Mouse (Mus musculus): ENCODE results near the gene Dcaf7.
A peak's percentile ranks its signal among the peaks of the same experiment; 100 is the strongest.
"Not testable (repeated sequence)": the region's sequence is repeated elsewhere in the genome, so short reads cannot be mapped to it uniquely, and the experiment has no call there.

Dcaf7 gene

GRCm38 (mm10) chr11:106036548-106037417, at the start of gene Dcaf7:
Gene Dcaf7, plus strand, starts transcription at chr11:106036872.
- peak; percentile 98 for ATAC-seq (ENCODE audit: insufficient number of reproducible peaks, low FRiP score, low TSS enrichment)

- ATAC-seq (ENCODE audit: insufficient number of reproducible peaks, low FRiP score, low TSS enrichment) = no peak
Measured at GRCm38 (mm10) chr11:105987446-105987845, 49.2 kb upstream of the Dcaf7 start.

GRCm38 (mm10) chr11:105989446-105989845, 47.2 kb upstream of the Dcaf7 start:
- ATAC-seq (ENCODE audit: insufficient number of reproducible peaks, low FRiP score, low TSS enrichment) = no peak

GRCm38 (mm10) chr11:105990231-105990630, 46.4 kb upstream of the Dcaf7 start:
- no peak for ATAC-seq (ENCODE audit: insufficient number of reproducible peaks, low FRiP score, low TSS enrichment)

GRCm38 (mm10) chr11:105994375-105994774, 42.3 kb upstream of the Dcaf7 start, which contains the start of gene Ace3:
Gene Ace3, plus strand, starts transcription at chr11:105994675.
- ATAC-seq (ENCODE audit: insufficient number of reproducible peaks, low FRiP score, low TSS enrichment) = no peak

GRCm38 (mm10) chr11:106000062-106000461, 36.6 kb upstream of the Dcaf7 start:
- no peak for ATAC-seq (ENCODE audit: insufficient number of reproducible peaks, low FRiP score, low TSS enrichment)

- ATAC-seq (ENCODE audit: insufficient number of reproducible peaks, low FRiP score, low TSS enrichment) = no peak
Measured at GRCm38 (mm10) chr11:106001718-106002117, 35.0 kb upstream of the Dcaf7 start.

- no peak for ATAC-seq (ENCODE audit: insufficient number of reproducible peaks, low FRiP score, low TSS enrichment)
Measured at GRCm38 (mm10) chr11:106004576-106004975, 32.1 kb upstream of the Dcaf7 start.

- ATAC-seq (ENCODE audit: insufficient number of reproducible peaks, low FRiP score, low TSS enrichment) = no peak
Measured at GRCm38 (mm10) chr11:106005970-106006369, 30.7 kb upstream of the Dcaf7 start.

- ATAC-seq (ENCODE audit: insufficient number of reproducible peaks, low FRiP score, low TSS enrichment) = no peak
Measured at GRCm38 (mm10) chr11:106007821-106008220, 28.9 kb upstream of the Dcaf7 start, which contains the start of gene Kcnh6. Gene Kcnh6, plus strand, starts transcription at chr11:106008124.

- ATAC-seq (ENCODE audit: insufficient number of reproducible peaks, low FRiP score, low TSS enrichment) = no peak
Measured at GRCm38 (mm10) chr11:106012711-106013110, 24.0 kb upstream of the Dcaf7 start.

- no peak for ATAC-seq (ENCODE audit: insufficient number of reproducible peaks, low FRiP score, low TSS enrichment)
Measured at GRCm38 (mm10) chr11:106013556-106014225, 23.0 kb upstream of the Dcaf7 start.

GRCm38 (mm10) chr11:106016440-106016839, 20.2 kb upstream of the Dcaf7 start:
- ATAC-seq (ENCODE audit: insufficient number of reproducible peaks, low FRiP score, low TSS enrichment) = no peak

- ATAC-seq (ENCODE audit: insufficient number of reproducible peaks, low FRiP score, low TSS enrichment) = peak; percentile 40; the same call in 1 of the 2 replicates
Measured at GRCm38 (mm10) chr11:106020051-106020763, 16.5 kb upstream of the Dcaf7 start.

- ATAC-seq (ENCODE audit: insufficient number of reproducible peaks, low FRiP score, low TSS enrichment) = no peak
Measured at GRCm38 (mm10) chr11:106025774-106026173, 10.9 kb upstream of the Dcaf7 start.

GRCm38 (mm10) chr11:106026465-106027151, 10.1 kb upstream of the Dcaf7 start:
- ATAC-seq (ENCODE audit: insufficient number of reproducible peaks, low FRiP score, low TSS enrichment) = no peak; the same call in 1 of the 2 replicates

- ATAC-seq (ENCODE audit: insufficient number of reproducible peaks, low FRiP score, low TSS enrichment) = no peak
Measured at GRCm38 (mm10) chr11:106027607-106028006, 9.1 kb upstream of the Dcaf7 start.

- not testable (repeated sequence) for ATAC-seq (ENCODE audit: insufficient number of reproducible peaks, low FRiP score, low TSS enrichment)
Measured at GRCm38 (mm10) chr11:106032074-106032473, 4.6 kb upstream of the Dcaf7 start.

- no peak for ATAC-seq (ENCODE audit: insufficient number of reproducible peaks, low FRiP score, low TSS enrichment)
Measured at GRCm38 (mm10) chr11:106033491-106033919, 3.2 kb upstream of the Dcaf7 start.

GRCm38 (mm10) chr11:106034986-106035385, 1.7 kb upstream of the Dcaf7 start:
- ATAC-seq (ENCODE audit: insufficient number of reproducible peaks, low FRiP score, low TSS enrichment) = no peak
